Mouse (Mus musculus): ENCODE data around the gene Flnb. TPM values are rescaled to one million over a fixed set of nuclear protein-coding genes. Genes with fewer than 3 reads are reported as not detected.

Gene Flnb
- polyA plus RNA-seq, 1 experiment = 37.2 TPM

GRCm38 (mm10) chr14:7923635-7924034 lies 105.9 kb downstream of the Flnb start:
- Histone ChIP-seq H3K36me3 (ENCODE audit: control insufficient read depth, insufficient read depth, low read length) (peaks cover 2% of the 10 kb centered on the region; the same call in 1 of the 2 replicates), H3K4me1 (ENCODE audit: control insufficient read depth, insufficient read depth, low read length) (no peaks in the 10 kb centered on the region), H3K4me3 (ENCODE audit: insufficient read depth, low read depth, low read length) (no peak overlapping the region), H3K27ac (ENCODE audit: insufficient read depth, low read depth, low read length) (no peak overlapping the region), H3K27me3 (replicated peaks; ENCODE audit: control insufficient read depth, insufficient read depth, low read length) (no peaks in the 10 kb centered on the region)
- TF ChIP-seq POLR2A (IDR thresholded peaks at IDR 0.05; ENCODE audit: low read depth, low read length) = no peak
- no peak for TF ChIP-seq CTCF (conservative IDR thresholded peaks at IDR 0.05; ENCODE audit: insufficient read depth, insufficient read length, low read depth, low read length)
- DNase-seq = no peak

- no peak for TF ChIP-seq CTCF (conservative IDR thresholded peaks at IDR 0.05; ENCODE audit: insufficient read depth, insufficient read length, low read depth, low read length)
- no peak for TF ChIP-seq POLR2A (IDR thresholded peaks at IDR 0.05; ENCODE audit: low read depth, low read length)
- no peak for DNase-seq
Measured at GRCm38 (mm10) chr14:7928362-7928761, 110.6 kb downstream of the Flnb start.

GRCm38 (mm10) chr14:7929029-7929428 lies 111.3 kb downstream of the Flnb start:
- TF ChIP-seq CTCF (conservative IDR thresholded peaks at IDR 0.05; ENCODE audit: insufficient read depth, insufficient read length, low read depth, low read length) = no peak
- no peak for TF ChIP-seq POLR2A (IDR thresholded peaks at IDR 0.05; ENCODE audit: low read depth, low read length)
- no peak for DNase-seq
- WGBS = 80% methylated on average over 7 of the region's 7 CpGs
- peaks cover 10% of the 10 kb centered on the region for H3K36me3 ChIP-seq (ENCODE audit: control insufficient read depth, insufficient read depth, low read length)
- H3K4me1 ChIP-seq (ENCODE audit: control insufficient read depth, insufficient read depth, low read length) = no peaks in the 10 kb centered on the region
- H3K4me3 ChIP-seq (ENCODE audit: insufficient read depth, low read depth, low read length) = no peak overlapping the region
- no peak overlapping the region for H3K27ac ChIP-seq (ENCODE audit: insufficient read depth, low read depth, low read length)
- H3K27me3 ChIP-seq (replicated peaks; ENCODE audit: control insufficient read depth, insufficient read depth, low read length) = no peaks in the 10 kb centered on the region

More at GRCm38 (mm10) chr14:7928362-7928761, 110.6 kb downstream of the Flnb start:
- H3K4me3 ChIP-seq (ENCODE audit: insufficient read depth, low read depth, low read length) = no peak overlapping the region
- no peaks in the 10 kb centered on the region for H3K27me3 ChIP-seq (replicated peaks; ENCODE audit: control insufficient read depth, insufficient read depth, low read length)
- H3K4me1 ChIP-seq (ENCODE audit: control insufficient read depth, insufficient read depth, low read length) = no peaks in the 10 kb centered on the region
- 79% methylated on average over 1 of the region's 1 CpGs for WGBS
- H3K36me3 ChIP-seq (ENCODE audit: control insufficient read depth, insufficient read depth, low read length) = peaks cover 10% of the 10 kb centered on the region
- H3K27ac ChIP-seq (ENCODE audit: insufficient read depth, low read depth, low read length) = no peak overlapping the region

GRCm38 (mm10) chr14:7932151-7932550 lies 114.4 kb downstream of the Flnb start:
- no peak for TF ChIP-seq POLR2A (IDR thresholded peaks at IDR 0.05; ENCODE audit: low read depth, low read length)
- no peak for TF ChIP-seq CTCF (conservative IDR thresholded peaks at IDR 0.05; ENCODE audit: insufficient read depth, insufficient read length, low read depth, low read length)
- H3K36me3 ChIP-seq (ENCODE audit: control insufficient read depth, insufficient read depth, low read length) = peaks cover 12% of the 10 kb centered on the region
- H3K4me1 ChIP-seq (ENCODE audit: control insufficient read depth, insufficient read depth, low read length) = no peaks in the 10 kb centered on the region
- H3K27ac ChIP-seq (ENCODE audit: insufficient read depth, low read depth, low read length) = no peak overlapping the region
- no peaks in the 10 kb centered on the region for H3K27me3 ChIP-seq (replicated peaks; ENCODE audit: control insufficient read depth, insufficient read depth, low read length)
- WGBS = 85% methylated on average over 4 of the region's 4 CpGs
- no peak for DNase-seq
- H3K4me3 ChIP-seq (ENCODE audit: insufficient read depth, low read depth, low read length) = no peak overlapping the region

GRCm38 (mm10) chr14:7934166-7934565 lies 116.4 kb downstream of the Flnb start:
- 92% methylated on average over 7 of the region's 7 CpGs for WGBS
- Histone ChIP-seq H3K36me3 (ENCODE audit: control insufficient read depth, insufficient read depth, low read length) (peaks cover 10% of the 10 kb centered on the region), H3K27ac (ENCODE audit: insufficient read depth, low read depth, low read length) (no peak overlapping the region), H3K4me3 (ENCODE audit: insufficient read depth, low read depth, low read length) (no peak overlapping the region), H3K4me1 (ENCODE audit: control insufficient read depth, insufficient read depth, low read length) (no peaks in the 10 kb centered on the region), H3K27me3 (replicated peaks; ENCODE audit: control insufficient read depth, insufficient read depth, low read length) (no peaks in the 10 kb centered on the region)
- DNase-seq = no peak
- TF ChIP-seq POLR2A (IDR thresholded peaks at IDR 0.05; ENCODE audit: low read depth, low read length) (no peak), CTCF (conservative IDR thresholded peaks at IDR 0.05; ENCODE audit: insufficient read depth, insufficient read length, low read depth, low read length) (no peak)

GRCm38 (mm10) chr14:7937052-7937630 lies 119.4 kb downstream of the Flnb start:
- WGBS = 52% methylated on average over 17 of the region's 17 CpGs
- H3K36me3 ChIP-seq (ENCODE audit: control insufficient read depth, insufficient read depth, low read length) = peaks cover 3% of the 10 kb centered on the region; the same call in 1 of the 2 replicates
- H3K27ac ChIP-seq (ENCODE audit: insufficient read depth, low read depth, low read length) = no peak overlapping the region
- no peaks in the 10 kb centered on the region for H3K4me1 ChIP-seq (ENCODE audit: control insufficient read depth, insufficient read depth, low read length)
- no peak for TF ChIP-seq POLR2A (IDR thresholded peaks at IDR 0.05; ENCODE audit: low read depth, low read length)
- TF ChIP-seq CTCF (conservative IDR thresholded peaks at IDR 0.05; ENCODE audit: insufficient read depth, insufficient read length, low read depth, low read length) = no peak; the same call in 1 of the 2 replicates
- H3K27me3 ChIP-seq (replicated peaks; ENCODE audit: control insufficient read depth, insufficient read depth, low read length) = no peaks in the 10 kb centered on the region
- DNase-seq = peak; percentile 14
- no peak overlapping the region for H3K4me3 ChIP-seq (ENCODE audit: insufficient read depth, low read depth, low read length)

GRCm38 (mm10) chr14:7938809-7939784 lies 121.3 kb downstream of the Flnb start:
- H3K27ac ChIP-seq (ENCODE audit: insufficient read depth, low read depth, low read length) = no peak overlapping the region
- DNase-seq = peak; percentile 33
- H3K4me3 ChIP-seq (ENCODE audit: insufficient read depth, low read depth, low read length) = no peak overlapping the region
- no peaks in the 10 kb centered on the region for H3K27me3 ChIP-seq (replicated peaks; ENCODE audit: control insufficient read depth, insufficient read depth, low read length)
- no peak for TF ChIP-seq POLR2A (IDR thresholded peaks at IDR 0.05; ENCODE audit: low read depth, low read length)
- no peak for TF ChIP-seq CTCF (conservative IDR thresholded peaks at IDR 0.05; ENCODE audit: insufficient read depth, insufficient read length, low read depth, low read length)
- WGBS = 56% methylated on average over 19 of the region's 19 CpGs
- H3K4me1 ChIP-seq (ENCODE audit: control insufficient read depth, insufficient read depth, low read length) = peaks cover 7% of the 10 kb centered on the region; the same call in 1 of the 2 replicates
- peaks cover 3% of the 10 kb centered on the region; the same call in 1 of the 2 replicates for H3K36me3 ChIP-seq (ENCODE audit: control insufficient read depth, insufficient read depth, low read length)
